Mouse (Mus musculus) ES-E14 (cell line): ENCODE results near the gene Lpcat2b. TPM values are rescaled to one million over a fixed set of nuclear protein-coding genes. Genes with fewer than 3 reads are reported as not detected.
A peak's percentile ranks its signal among the peaks of the same experiment; 100 is the strongest.

Experiments used
- DNase-seq: peaks from one replicate; pipeline ENCODE4 v3.0.0-alpha.2; 2013; ENCODE audit warnings: low read depth, low spot score
- H3K27ac ChIP-seq: 2 replicates; pipeline ENCODE4 v1.5.1; 2012; ENCODE audit warnings: low read depth, mild to moderate bottlenecking, low read length, moderate library complexity, mixed read lengths; ENCODE audit not compliant: poor library complexity, insufficient read depth, severe bottlenecking
- H3K36me3 ChIP-seq: 2 replicates; pipeline ENCODE4 v1.6.1; 2012; ENCODE audit warnings: mild to moderate bottlenecking, low read length, moderate library complexity, mixed read lengths; ENCODE audit not compliant: control insufficient read depth, poor library complexity, insufficient read depth, severe bottlenecking
- H3K4me1 ChIP-seq, 2 experiments: fragments of 150-350 bp in 1 of 2; sonication (generic) in 1 of 2; 2 replicates each; pipeline ENCODE4 v1.6.1; 2012; ENCODE audit warnings: low read length in 2 of 2, mild to moderate bottlenecking in 1 of 2, mixed read lengths in 1 of 2; ENCODE audit not compliant: control insufficient read depth in 2 of 2, insufficient read depth in 2 of 2, poor library complexity in 1 of 2
- H3K4me3 ChIP-seq, 2 experiments: fragments of 150-350 bp in 1 of 2; sonication (generic) in 1 of 2; 2 replicates each; pipeline ENCODE4 v1.5.1; 2012; ENCODE audit warnings: low read length in 2 of 2, low read depth in 1 of 2, mild to moderate bottlenecking in 1 of 2, mixed read lengths in 1 of 2; ENCODE audit not compliant: insufficient read depth in 1 of 2, poor library complexity in 1 of 2, severe bottlenecking in 1 of 2
- H3K9ac ChIP-seq: 2 replicates; pipeline ENCODE4 v1.6.1; 2012; ENCODE audit warnings: low read depth, mild to moderate bottlenecking, low read length, mixed read lengths; ENCODE audit not compliant: poor library complexity, insufficient read depth, severe bottlenecking
- H3K9me3 ChIP-seq: fragments of 150-350 bp; sonication (generic); 2 replicates; pipeline ENCODE4 v1.6.1; 2012; ENCODE audit warnings: low read depth, mild to moderate bottlenecking, low read length; ENCODE audit not compliant: control insufficient read depth, insufficient read depth
- CHD2 ChIP-seq: IDR thresholded peaks from 2 replicates; pipeline ENCODE4 v1.6.1; 2014; ENCODE audit warnings: mild to moderate bottlenecking, low read depth, low read length, inconsistent platforms
- HCFC1 ChIP-seq: IDR thresholded peaks from 2 replicates; pipeline ENCODE4 v1.6.1; 2012; ENCODE audit warnings: low read length, inconsistent platforms, borderline replicate concordance; ENCODE audit not compliant: insufficient read depth
- MAFK ChIP-seq: IDR thresholded peaks from 2 replicates; pipeline ENCODE4 v1.6.1; 2014; ENCODE audit warnings: mild to moderate bottlenecking, low read depth, low read length, inconsistent platforms; ENCODE audit not compliant: insufficient read depth
- ZC3H11A ChIP-seq: IDR thresholded peaks from 2 replicates; pipeline ENCODE4 v1.6.1; 2012; ENCODE audit warnings: low read depth, mild to moderate bottlenecking, inconsistent platforms, low read length, borderline replicate concordance
- ZNF384 ChIP-seq: IDR thresholded peaks from 2 replicates; pipeline ENCODE4 v1.6.1; 2012; ENCODE audit warnings: low read depth, low read length, inconsistent platforms
- in situ Hi-C, 2 experiments: fragments of 600-800 bp; cut with MboI; formaldehyde crosslinking; loops; one replicate each; pipeline ENCODE4 v1.15.1; 2025; ENCODE audit warnings: low sequenced_read_pairs in 2 of 2, inconsistent platforms in 1 of 2; ENCODE audit not compliant: unreplicated experiment in 2 of 2
- total RNA-seq: library from RNA; depleted of rRNA; stranded (reverse); fragments of 300-350 nt; gene quantifications from 2 replicates; pipeline ENCODE4 v1.2.3, GENCODE M21; 2012

Lpcat2b gene
- total RNA-seq, 1 experiment: not detected

GRCm38 (mm10) chr5:107402436-107402835 lies 28.9 kb upstream of the Lpcat2b start, which contains the start of gene Ephx4:
Ephx4 (plus strand) TSS chr5:107402736.
- no peak for DNase-seq
- H3K4me3 ChIP-seq: peak within 1 kb of the TSS; percentile 68 to 78
- H3K4me1 ChIP-seq: peaks cover 0 to 2% of the 10 kb centered on the region in 2 experiments; a peak in 1 of 4 replicates
- H3K36me3 ChIP-seq: no peaks in the 10 kb centered on the region
- in situ Hi-C loops: no loop called here
- no peak within 1 kb of the TSS for H3K27ac ChIP-seq
- no peaks in the 10 kb centered on the region for H3K9me3 ChIP-seq
- H3K9ac ChIP-seq: peak within 1 kb of the TSS; percentile 74
- TF ChIP-seq HCFC1 (no peak), CHD2 (no peak), ZC3H11A (no peak), MAFK (no peak), ZNF384 (no peak)

DNA sequence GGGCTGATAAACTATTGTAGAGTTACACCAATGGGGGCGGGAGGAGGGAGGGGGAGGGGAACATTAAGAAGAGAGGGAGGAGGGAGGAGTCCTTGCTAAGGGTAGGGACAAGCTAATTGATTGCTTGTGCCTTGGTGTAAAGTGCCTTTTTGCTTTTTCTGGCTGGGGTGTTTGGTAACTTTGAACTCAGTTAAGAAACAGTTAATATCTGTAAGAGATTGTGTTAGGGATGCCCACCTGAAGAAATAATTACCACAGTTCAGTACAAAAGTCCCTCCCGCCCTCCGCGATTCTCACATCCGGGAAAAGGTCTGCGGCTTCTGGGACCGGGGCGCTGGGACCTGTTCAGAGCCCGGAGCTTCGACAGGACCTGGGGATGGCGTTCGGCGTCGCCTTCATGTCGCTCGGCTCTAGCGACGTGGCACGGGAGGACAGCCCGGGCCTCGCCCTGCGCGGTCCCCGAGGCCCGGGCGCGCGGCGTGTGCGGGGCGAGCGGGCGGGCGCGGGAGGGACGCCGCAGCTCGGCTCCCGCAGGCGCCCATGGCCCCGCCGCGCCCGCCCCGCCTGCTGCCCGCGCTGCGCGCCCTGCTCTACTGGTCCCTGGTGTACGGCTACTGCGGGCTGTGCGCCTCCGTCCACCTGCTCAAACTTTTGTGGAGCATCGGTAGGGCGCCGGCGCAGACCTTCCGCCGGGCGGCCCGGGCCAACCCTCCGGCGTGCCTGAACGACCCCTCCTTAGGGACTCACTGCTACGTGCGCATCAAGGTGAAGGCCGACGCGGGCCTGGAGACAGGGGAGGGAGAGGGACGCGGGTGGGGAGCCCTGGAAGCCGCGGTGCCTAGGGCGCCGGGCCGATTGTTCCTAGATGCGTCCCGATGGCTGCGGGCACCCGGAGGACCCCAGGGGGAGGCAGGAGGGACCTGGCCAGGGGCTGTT lies 28.1 kb upstream of the Lpcat2b start:
- Histone ChIP-seq H3K4me1 (peaks cover 0 to 2% of the 10 kb centered on the region in 2 experiments; a peak in 1 of 4 replicates), H3K27ac (no peak overlapping the region), H3K36me3 (no peaks in the 10 kb centered on the region), H3K4me3 (peak overlapping the region; percentile 68 to 78), H3K9me3 (no peaks in the 10 kb centered on the region), H3K9ac (peak overlapping the region; percentile 74)
- DNase-seq: no peak
- in situ Hi-C loops: no loop called here
- TF ChIP-seq ZNF384: no peak
- TF ChIP-seq ZC3H11A: no peak
- TF ChIP-seq CHD2: no peak
- TF ChIP-seq MAFK: no peak
- TF ChIP-seq HCFC1: no peak

GRCm38 (mm10) chr5:107403947-107404684 lies 27.2 kb upstream of the Lpcat2b start:
- no peak for DNase-seq
- TF ChIP-seq CHD2: no peak
- no peaks in the 10 kb centered on the region for H3K36me3 ChIP-seq
- H3K9ac ChIP-seq: peak overlapping the region; percentile 74; the same call in 1 of the 2 replicates
- peaks cover 0 to 2% of the 10 kb centered on the region in 2 experiments; a peak in 1 of 4 replicates for H3K4me1 ChIP-seq
- peak overlapping the region; percentile 68 to 78 for H3K4me3 ChIP-seq
- H3K27ac ChIP-seq: no peak overlapping the region
- in situ Hi-C loops: no loop called here
- no peaks in the 10 kb centered on the region for H3K9me3 ChIP-seq

DNA sequence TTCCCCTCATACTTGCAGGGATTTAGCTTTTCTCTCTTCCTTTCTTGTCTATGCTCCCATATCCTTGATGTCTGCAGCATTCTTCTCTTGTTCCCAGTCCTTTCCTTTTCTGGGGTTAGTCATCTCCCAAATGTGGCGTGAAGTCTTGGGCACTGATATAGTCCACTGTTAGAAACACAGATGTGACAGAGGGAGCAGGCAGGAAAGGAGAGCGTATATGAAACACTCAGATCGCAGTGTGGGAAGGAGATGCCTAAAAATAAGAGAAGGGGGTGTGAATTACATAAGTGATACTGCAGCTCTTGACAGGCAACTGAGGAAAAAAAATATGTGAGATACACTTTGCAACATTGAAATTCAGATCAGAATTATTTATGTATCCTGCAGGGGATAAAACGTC lies 26.0 kb upstream of the Lpcat2b start:
- peaks cover 0 to 2% of the 10 kb centered on the region in 2 experiments; a peak in 1 of 4 replicates for H3K4me1 ChIP-seq
- no peak for TF ChIP-seq CHD2
- no peak for TF ChIP-seq ZNF384
- TF ChIP-seq HCFC1: no peak
- TF ChIP-seq MAFK: no peak
- no peak for TF ChIP-seq ZC3H11A
- no peaks in the 10 kb centered on the region for H3K36me3 ChIP-seq
- H3K27ac ChIP-seq: no peak overlapping the region
- no peaks in the 10 kb centered on the region for H3K9me3 ChIP-seq
- DNase-seq: no peak
- H3K9ac ChIP-seq: no peak overlapping the region
- in situ Hi-C loops: no loop called here
- no peak overlapping the region for H3K4me3 ChIP-seq
